ENCODE assay signal across 8 mouse cellular contexts in the genomic region with DNA sequence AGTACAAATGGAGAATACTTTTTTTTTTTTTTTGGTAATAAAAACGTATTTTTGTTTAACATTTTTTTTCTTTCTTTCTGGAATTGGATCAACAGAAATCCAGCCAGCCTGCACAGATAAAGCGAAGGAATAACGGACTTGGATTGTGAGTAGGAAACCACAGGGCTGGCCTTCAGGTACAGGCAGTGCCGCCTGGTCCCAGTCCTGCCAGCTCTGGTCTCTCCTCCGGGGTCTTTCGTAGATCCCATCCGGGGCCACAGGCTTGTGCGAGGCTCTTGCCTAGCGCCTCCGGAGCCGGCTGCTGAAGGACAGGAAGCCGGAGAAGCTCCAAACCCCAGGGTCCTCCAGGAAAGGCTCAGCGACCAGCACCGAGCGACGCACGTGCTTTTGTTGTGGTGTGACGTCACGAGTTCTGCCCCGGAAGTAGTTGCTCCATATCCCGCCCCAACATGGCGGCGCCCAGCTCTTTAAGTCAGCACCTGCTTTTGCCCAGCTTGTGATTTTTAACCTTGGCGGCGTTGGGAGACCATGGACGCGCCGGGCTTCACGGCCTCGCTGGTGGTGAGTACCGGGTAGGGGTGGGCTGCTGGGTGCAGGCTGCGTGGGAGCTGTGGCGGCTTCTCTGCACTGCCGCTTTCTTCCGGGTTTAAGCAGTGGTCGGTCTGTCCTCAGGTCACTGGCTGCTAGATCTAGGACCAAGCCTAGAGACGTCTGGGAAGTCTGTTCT. TPM values are rescaled to one million over a fixed set of nuclear protein-coding genes. Genes with fewer than 3 reads are reported as not detected.
DNase-seq lines count a peak whose midpoint lies in the region; ATAC-seq and TF ChIP-seq lines count a peak whose summit lies in the region.

A gene (plus strand): TSS at position 435 of the 727 bp plus-strand sequence.

- peak within 1 kb of the TSS; percentile 85 for H3K4me2 ChIP-seq in lung, postnatal 0 days (replicated peaks; ENCODE audit: low read depth, low read length)

- H3K27ac ChIP-seq in hindbrain, embryonic 10.5 days, result peak within 1 kb of the TSS; percentile 90
- H3K27ac ChIP-seq in lung, postnatal 0 days (ENCODE audit: low read length), result no peak within 1 kb of the TSS

- H3K4me3 ChIP-seq in hindbrain, embryonic 10.5 days, result peak within 1 kb of the TSS; percentile 91
- peak within 1 kb of the TSS; percentile 73 for H3K4me3 ChIP-seq in lung, postnatal 0 days (ENCODE audit: low read depth, low read length)

- peak within 1 kb of the TSS; percentile 50 for H3K9ac ChIP-seq in lung, postnatal 0 days (replicated peaks; ENCODE audit: low read depth)

- DNase-seq in MEL-GATA-1-ER (ENCODE audit: extremely low read depth, low read depth), result peak; percentile 69
- peak; percentile 86 for DNase-seq in cerebellum, adult 8-10 months
- DNase-seq in hindbrain, embryonic 10.5 days (ENCODE audit: low spot score), result peak; percentile 92
- DNase-seq in layer of hippocampus, adult 9-11 months, result peak; percentile 89
- DNase-seq in lung, postnatal 0 days (ENCODE audit: low spot score), result peak; percentile 92
- peak; percentile 87 for DNase-seq in ovary, postnatal 14 days (ENCODE audit: low spot score)
- peak; percentile 89 for DNase-seq in thymus, postnatal 14 days

- peak; percentile 100 for ATAC-seq in frontal cortex, adult (ENCODE audit: low TSS enrichment)
- ATAC-seq in lung, postnatal 0 days, result peak; percentile 99

- H3K27me3 ChIP-seq in hindbrain, embryonic 10.5 days (ENCODE audit: insufficient read depth, poor library complexity, severe bottlenecking), result no peaks in the 10 kb centered on the region
- H3K27me3 ChIP-seq in lung, postnatal 0 days (replicated peaks; ENCODE audit: insufficient read depth, low read length), result no peaks in the 10 kb centered on the region

- no peaks in the 10 kb centered on the region for H3K36me3 ChIP-seq in hindbrain, embryonic 10.5 days
- no peaks in the 10 kb centered on the region for H3K36me3 ChIP-seq in lung, postnatal 0 days (ENCODE audit: insufficient read depth, low read length)

- no peak for TF ChIP-seq CTCF in lung, postnatal 0 days (IDR thresholded peaks at IDR 0.05)

- no peaks in the 10 kb centered on the region for H3K9me3 ChIP-seq in hindbrain, embryonic 10.5 days
- H3K9me3 ChIP-seq in lung, postnatal 0 days (ENCODE audit: low read length), result no peaks in the 10 kb centered on the region

- peaks cover 20% of the 10 kb centered on the region for H3K4me1 ChIP-seq in hindbrain, embryonic 10.5 days (replicated peaks)
- H3K4me1 ChIP-seq in lung, postnatal 0 days (ENCODE audit: insufficient read depth, low read depth, low read length), result peaks cover 9% of the 10 kb centered on the region; the same call in 1 of the 2 replicates

- under 1% methylated on average over 37 of the region's 37 CpGs for WGBS in hindbrain, embryonic 10.5 days
- under 1% methylated on average over 37 of the region's 37 CpGs for WGBS in lung, postnatal 0 days

- TF ChIP-seq EP300 in lung, postnatal 0 days (IDR thresholded peaks at IDR 0.05), result no peak

RNA-seq across cellular contexts. Expression of the gene that starts here (rescaled TPM):
- 8.7 and 9.3 TPM in 2 replicates for polyA plus RNA-seq in hindbrain, embryonic 10.5 days (2016; fragmentation: Nextera tagmentation; extraction: Ambion mirVana)
- 5.1 and 5.2 TPM in 2 replicates for polyA plus RNA-seq in lung, postnatal 0 days (2015; fragmentation: Nextera tagmentation; extraction: Ambion mirVana)
